Mouse (Mus musculus) kidney, embryonic 15.5 days (tissue): ENCODE data around the gene Atg4c. TPM values are rescaled to one million over a fixed set of nuclear protein-coding genes. Genes with fewer than 3 reads are reported as not detected.

Experiments
- ATAC-seq: fragments of 200-750 bp; cut with Nextera tagmentation; replicated peaks from 2 replicates; pipeline ENCODE4 v1.8.0; 2017; ENCODE audit warnings: moderate TSS enrichment; ENCODE audit not compliant: low FRiP score
- H3K27ac ChIP-seq: fragments of 300-500 bp; sonication (generic); 2 replicates; pipeline ENCODE4 v1.5.1; 2015; ENCODE audit warnings: mild to moderate bottlenecking, inconsistent platforms
- H3K27me3 ChIP-seq: fragments of 300-500 bp; sonication (generic); 2 replicates; pipeline ENCODE4 v1.6.1; 2015; ENCODE audit warnings: inconsistent platforms
- H3K36me3 ChIP-seq: fragments of 300-500 bp; sonication (generic); 2 replicates; pipeline ENCODE4 v1.6.1; 2015; ENCODE audit warnings: inconsistent platforms
- H3K4me1 ChIP-seq: fragments of 300-500 bp; sonication (generic); 2 replicates; pipeline ENCODE4 v1.6.1; 2015; ENCODE audit warnings: inconsistent platforms
- H3K4me2 ChIP-seq: fragments of 300-500 bp; sonication (generic); 2 replicates; pipeline ENCODE4 v1.6.1; 2015; ENCODE audit warnings: moderate library complexity, mild to moderate bottlenecking, inconsistent platforms
- H3K4me3 ChIP-seq: fragments of 300-500 bp; sonication (generic); replicated peaks from 2 replicates; pipeline ENCODE4 v1.5.1; 2015; ENCODE audit warnings: mild to moderate bottlenecking, inconsistent platforms
- H3K9ac ChIP-seq: fragments of 300-500 bp; sonication (generic); 2 replicates; pipeline ENCODE4 v1.6.1; 2015; ENCODE audit warnings: mild to moderate bottlenecking, inconsistent platforms
- H3K9me3 ChIP-seq: fragments of 300-500 bp; sonication (generic); replicated peaks from 2 replicates; pipeline ENCODE4 v1.6.1; 2016; ENCODE audit warnings: inconsistent platforms
- WGBS: fragments of 180-500 bp; shearing (Covaris S2); methylation state at CpG from one replicate; pipeline ENCODE4 v1.1.7; 2015; ENCODE audit warnings: mixed read lengths; 5-methylcytosine and 5-hydroxymethylcytosine counted together
- polyA plus RNA-seq: library from polyadenylated mRNA; unstranded; fragments of >200 nt; fragmentation: Nextera tagmentation; extraction: Ambion mirVana; gene quantifications from 2 replicates; pipeline ENCODE4 v1.2.1, GENCODE M21; 2015

Atg4c gene
- polyA plus RNA-seq, 1 experiment from 2014 or later: 14.1 TPM

DNA sequence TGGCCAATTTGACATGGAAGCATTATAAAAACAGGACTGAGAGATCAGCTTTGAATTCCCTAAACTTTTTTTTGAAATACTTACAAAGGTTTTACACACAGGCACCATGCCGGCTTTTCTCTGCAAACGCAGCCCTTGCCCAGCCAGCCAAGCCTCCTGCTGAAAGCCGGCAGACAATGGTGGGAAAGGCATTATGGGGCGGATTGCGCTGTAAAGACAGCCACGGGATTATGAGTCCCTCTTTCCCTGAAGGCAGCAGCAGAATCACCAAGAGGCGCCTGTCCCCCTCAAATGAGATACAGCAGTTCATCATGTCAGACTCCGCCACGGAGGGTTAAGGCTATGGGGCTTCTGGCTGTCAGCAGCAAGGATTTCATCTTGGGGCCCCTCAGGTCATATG, 79.1 kb downstream of the Atg4c start:
- Histone ChIP-seq H3K27ac (no peak overlapping the region), H3K36me3 (no peaks in the 10 kb centered on the region), H3K27me3 (no peaks in the 10 kb centered on the region), H3K4me3 (no peak overlapping the region), H3K9ac (no peak overlapping the region), H3K4me2 (no peak overlapping the region), H3K9me3 (no peaks in the 10 kb centered on the region), H3K4me1 (no peaks in the 10 kb centered on the region)
- WGBS: 58% methylated on average over 9 of the region's 9 CpGs
- ATAC-seq: no peak

DNA sequence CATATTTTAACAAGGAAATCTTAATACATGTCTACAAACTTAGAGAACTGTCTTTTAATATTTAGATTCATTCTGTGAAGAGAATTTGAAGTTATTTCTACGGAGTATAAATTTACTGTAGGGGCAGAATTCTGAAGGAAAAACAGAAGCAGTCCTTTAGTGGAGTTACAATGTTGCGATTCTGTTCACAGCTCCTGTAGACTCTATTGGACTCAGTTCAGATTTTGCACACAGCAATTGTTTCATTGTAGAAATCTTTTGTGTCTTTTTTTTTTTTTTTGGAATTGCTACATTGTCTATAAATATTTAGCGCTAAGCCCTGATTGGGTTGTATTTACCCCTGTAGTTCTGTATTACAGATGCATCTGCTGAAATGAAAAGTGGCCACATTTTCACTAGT, 79.7 kb downstream of the Atg4c start:
- Histone ChIP-seq H3K36me3 (no peaks in the 10 kb centered on the region), H3K4me3 (no peak overlapping the region), H3K4me2 (no peak overlapping the region), H3K9ac (no peak overlapping the region), H3K27me3 (no peaks in the 10 kb centered on the region), H3K9me3 (no peaks in the 10 kb centered on the region), H3K27ac (no peak overlapping the region), H3K4me1 (no peaks in the 10 kb centered on the region)
- no peak for ATAC-seq
- 94% methylated on average over 3 of the region's 3 CpGs for WGBS

DNA sequence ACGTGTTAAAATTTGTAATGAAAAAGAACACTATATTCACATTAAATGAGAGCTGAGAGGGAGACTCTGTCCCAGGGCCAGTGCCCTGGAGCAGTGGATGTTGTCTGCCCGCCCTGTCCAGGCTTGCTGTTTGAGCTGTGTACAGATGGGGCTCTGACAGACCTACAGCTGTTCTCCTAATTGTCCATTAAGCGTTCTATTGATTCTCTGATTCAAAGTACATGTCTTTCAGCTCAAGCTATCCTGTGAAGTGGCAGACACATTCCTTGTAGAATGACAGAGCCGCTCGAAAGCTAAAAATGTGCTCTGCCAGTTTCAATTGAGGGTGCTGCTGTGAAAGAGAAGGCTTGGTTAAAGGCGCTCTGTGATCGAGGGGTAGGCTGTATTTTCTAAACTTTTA, 80.2 kb downstream of the Atg4c start:
- Histone ChIP-seq H3K27me3 (no peaks in the 10 kb centered on the region), H3K4me1 (no peaks in the 10 kb centered on the region), H3K4me2 (no peak overlapping the region), H3K4me3 (no peak overlapping the region), H3K9me3 (no peaks in the 10 kb centered on the region), H3K9ac (no peak overlapping the region), H3K36me3 (no peaks in the 10 kb centered on the region), H3K27ac (no peak overlapping the region)
- ATAC-seq: no peak
- 84% methylated on average over 7 of the region's 7 CpGs for WGBS

DNA sequence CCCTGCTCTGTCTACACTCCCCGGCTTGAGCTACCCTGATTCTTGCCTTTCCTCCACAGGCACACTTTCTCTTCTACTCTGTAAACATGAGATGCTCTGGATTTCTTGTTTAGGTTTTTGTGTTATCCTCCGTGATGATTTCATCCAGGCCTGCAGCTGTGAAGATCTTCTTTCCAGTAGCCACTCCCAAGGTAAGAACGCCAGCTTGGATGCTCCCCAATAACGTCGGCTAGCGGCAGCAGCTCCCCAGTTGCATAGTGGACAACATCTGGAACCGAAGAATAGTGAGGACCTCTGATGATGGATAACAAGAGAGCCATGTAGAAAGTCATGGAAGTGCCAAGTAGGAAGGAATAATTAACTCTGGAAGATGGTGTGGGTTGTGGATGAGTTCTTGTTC, 85.1 kb downstream of the Atg4c start:
- no peaks in the 10 kb centered on the region for H3K36me3 ChIP-seq
- WGBS: 90% methylated on average over 7 of the region's 7 CpGs
- ATAC-seq: no peak

DNA sequence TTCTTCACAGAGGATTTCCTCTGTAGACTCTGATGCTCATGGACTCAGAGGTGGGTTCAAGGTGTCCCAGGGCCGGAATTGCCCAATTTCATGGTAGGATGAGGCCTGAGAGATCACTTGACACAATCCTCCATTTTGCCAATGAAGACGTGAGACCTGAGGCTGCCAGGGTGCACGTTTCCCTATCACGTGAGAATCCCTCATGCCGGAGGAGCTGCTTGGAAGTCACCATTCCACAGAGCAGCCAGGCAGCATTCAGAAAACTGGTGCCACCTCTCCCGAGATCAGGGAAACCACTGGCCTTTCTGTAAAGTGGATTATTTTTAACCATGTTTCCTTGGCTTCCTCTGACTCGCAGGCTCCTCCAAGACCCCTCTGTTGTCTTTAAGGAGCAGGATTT, 88.0 kb downstream of the Atg4c start:
- Histone ChIP-seq H3K4me3 (no peak overlapping the region), H3K27me3 (no peaks in the 10 kb centered on the region), H3K4me1 (no peaks in the 10 kb centered on the region), H3K27ac (no peak overlapping the region), H3K9ac (no peak overlapping the region), H3K4me2 (no peak overlapping the region), H3K36me3 (no peaks in the 10 kb centered on the region), H3K9me3 (no peaks in the 10 kb centered on the region)
- 84% methylated on average over 7 of the region's 7 CpGs for WGBS
- no peak for ATAC-seq

More for the DNA sequence above, 85.1 kb downstream of the Atg4c start:
- no peaks in the 10 kb centered on the region for H3K4me1 ChIP-seq
- no peaks in the 10 kb centered on the region for H3K27me3 ChIP-seq
- no peaks in the 10 kb centered on the region for H3K9me3 ChIP-seq
- no peak overlapping the region for H3K27ac ChIP-seq
- H3K4me2 ChIP-seq: no peak overlapping the region
- no peak overlapping the region for H3K4me3 ChIP-seq
- no peak overlapping the region for H3K9ac ChIP-seq

DNA sequence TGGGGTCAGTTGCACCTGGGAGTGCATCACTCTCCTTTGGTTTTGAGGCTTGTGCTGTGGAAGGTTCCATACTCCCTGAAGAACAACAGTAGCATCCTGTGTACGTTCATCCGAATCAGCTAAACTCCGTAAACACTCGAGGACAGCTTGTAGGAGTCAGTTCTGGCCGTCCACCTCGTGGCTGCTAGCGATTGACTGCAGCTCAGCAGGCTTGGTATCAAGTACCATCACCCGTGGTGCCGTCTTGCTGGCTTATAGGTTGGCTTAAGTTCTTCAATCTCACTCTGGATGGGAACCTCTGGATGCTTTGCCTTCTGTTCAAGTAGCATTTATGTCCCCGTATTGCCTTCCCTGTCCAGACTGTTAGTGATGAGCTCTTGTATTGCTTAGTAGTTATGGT, 95.6 kb downstream of the Atg4c start:
- Histone ChIP-seq H3K4me2 (no peak overlapping the region), H3K9ac (no peak overlapping the region), H3K9me3 (no peaks in the 10 kb centered on the region), H3K4me1 (no peaks in the 10 kb centered on the region), H3K36me3 (no peaks in the 10 kb centered on the region), H3K27me3 (no peaks in the 10 kb centered on the region), H3K4me3 (no peak overlapping the region), H3K27ac (no peak overlapping the region)
- 83% methylated on average over 10 of the region's 10 CpGs for WGBS
- no peak for ATAC-seq

DNA sequence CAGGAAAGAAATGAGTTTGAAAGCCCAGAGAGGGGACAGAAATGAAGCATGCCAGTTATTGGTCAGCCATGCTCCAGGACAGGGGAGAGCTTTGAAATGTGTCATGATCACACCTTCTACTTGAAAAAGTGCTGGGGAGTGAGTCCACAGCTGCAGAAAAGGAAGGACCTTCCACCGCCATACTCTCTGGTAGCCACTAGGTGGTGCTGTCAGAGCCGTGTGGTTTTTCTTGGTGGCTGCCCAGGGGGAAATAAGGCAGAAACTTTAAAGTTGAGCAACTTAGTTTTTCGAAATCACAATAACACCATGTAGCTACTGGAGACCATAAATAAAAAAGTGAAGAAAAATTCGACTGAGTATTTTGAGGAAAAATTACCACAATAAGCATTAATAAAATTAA, 104.9 kb downstream of the Atg4c start:
- H3K27me3 ChIP-seq: no peaks in the 10 kb centered on the region
- H3K4me3 ChIP-seq: no peak overlapping the region
- WGBS: 17% methylated on average over 4 of the region's 4 CpGs

GRCm38 (mm10) chr4:99304793-99305192, 111.1 kb downstream of the Atg4c start:
- H3K4me1 ChIP-seq: no peaks in the 10 kb centered on the region
- H3K36me3 ChIP-seq: no peaks in the 10 kb centered on the region
- WGBS: 87% methylated on average over 13 of the region's 13 CpGs
- H3K27ac ChIP-seq: no peak overlapping the region
- no peak overlapping the region for H3K4me2 ChIP-seq
- no peaks in the 10 kb centered on the region for H3K27me3 ChIP-seq
- H3K9me3 ChIP-seq: 0 out of 2 replicates have a peak, but pooled peaks cover 6% of the 10 kb centered on the region
- no peak overlapping the region for H3K4me3 ChIP-seq
- no peak for ATAC-seq
- no peak overlapping the region for H3K9ac ChIP-seq

More for the DNA sequence above, 104.9 kb downstream of the Atg4c start:
- ATAC-seq: no peak
- no peaks in the 10 kb centered on the region for H3K36me3 ChIP-seq
- no peak overlapping the region for H3K27ac ChIP-seq
- H3K9me3 ChIP-seq: 0 out of 2 replicates have a peak, but pooled peaks cover 6% of the 10 kb centered on the region
- H3K9ac ChIP-seq: no peak overlapping the region
- no peaks in the 10 kb centered on the region for H3K4me1 ChIP-seq
- no peak overlapping the region for H3K4me2 ChIP-seq

Other genes with a start within 250 kb of the Atg4c start
- 2.2 and 3.8 TPM in 2 replicates for gene Angptl3, start 163.0 kb upstream of the Atg4c start, polyA plus RNA-seq
- 55.4 and 60.1 TPM in 2 replicates for gene Dock7, start 73.0 kb upstream of the Atg4c start, polyA plus RNA-seq
- 0.19 and 0.38 TPM in 2 replicates for gene Gm12689, start 102.0 kb downstream of the Atg4c start, polyA plus RNA-seq